In the genomic region with DNA sequence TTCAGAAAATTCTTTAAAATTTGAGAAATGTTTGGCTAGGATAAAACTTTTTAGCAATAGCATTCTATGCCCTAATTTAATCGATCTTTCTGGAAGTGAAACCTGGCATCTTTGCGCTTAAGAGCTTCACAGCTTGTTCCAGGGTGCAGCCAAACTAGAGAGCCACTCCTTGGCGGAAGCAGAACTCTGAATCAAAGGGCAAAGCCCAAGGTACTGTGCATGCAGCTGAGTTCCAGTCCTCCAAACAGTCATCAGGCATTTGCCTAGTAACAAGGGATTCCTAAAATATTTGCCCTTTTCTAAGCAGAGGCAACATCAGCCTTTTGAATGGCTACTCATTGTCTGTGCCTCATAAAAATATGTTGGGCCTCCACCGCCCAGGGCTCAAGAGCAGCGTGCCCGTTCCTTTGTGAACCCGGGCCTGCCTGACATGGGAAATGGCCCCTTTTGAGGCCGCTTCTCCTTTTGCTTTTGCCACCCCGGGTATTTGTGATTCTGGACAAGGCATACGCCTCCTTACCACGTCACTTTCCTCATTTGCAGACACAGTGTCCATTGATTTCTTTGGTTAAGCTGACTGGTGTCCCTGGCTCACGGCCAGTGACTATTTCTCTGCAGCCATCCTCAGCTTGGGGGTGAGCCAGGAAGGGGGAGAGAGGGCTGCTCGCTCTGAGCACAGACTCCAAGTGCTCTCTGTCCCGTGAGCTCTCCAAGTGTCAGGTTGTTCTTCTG, we compare ENCODE assay signal across 10 mouse cellular contexts.
A peak's percentile ranks its signal among the peaks of the same experiment; 100 is the strongest.
DNase-seq lines count a peak whose midpoint lies in the region; ATAC-seq lines count a peak whose summit lies in the region.
"Had no signal": no experiment of that assay in that cellular context is flagged by ENCODE, and none has a peak within 500 bp of the region (broad histone marks: within the 10 kb centered on the region; RNA-seq: fewer than 3 reads in every experiment).

No protein-coding gene starts in this region.

- H3K9ac ChIP-seq in kidney, embryonic 15.5 days = no peak overlapping the region
- H3K9ac ChIP-seq in midbrain, embryonic 16.5 days (ENCODE audit: low read depth, low read length) = no peak overlapping the region

- peaks cover 27% of the 10 kb centered on the region for H3K4me1 ChIP-seq in kidney, embryonic 15.5 days
- H3K4me1 ChIP-seq in midbrain, embryonic 16.5 days (ENCODE audit: control insufficient read depth, insufficient read depth, low read length) = peaks cover 7% of the 10 kb centered on the region; the same call in 1 of the 2 replicates

- no peak overlapping the region for H3K27ac ChIP-seq in kidney, embryonic 15.5 days
- H3K27ac ChIP-seq in midbrain, embryonic 16.5 days (ENCODE audit: low read length) = peak overlapping the region; percentile 34; the same call in 1 of the 2 replicates

- WGBS in kidney, embryonic 15.5 days = 85% methylated on average over 14 of the region's 14 CpGs
- 32% methylated on average over 14 of the region's 14 CpGs for WGBS in midbrain, embryonic 16.5 days

- peak; percentile 39 for DNase-seq in kidney, adult 18-20 months
- DNase-seq in cerebellum, adult 8-10 months = peak; percentile 24
- DNase-seq in frontal cortex, postnatal 25 days (ENCODE audit: low spot score in 2 of 2) = peak; percentile 29 to 43
- peak; percentile 69 to 90 for DNase-seq in layer of hippocampus, postnatal 14 days (ENCODE audit: low spot score in 2 of 2)
- no peak for DNase-seq in thymus, postnatal 36 days

- no peaks in the 10 kb centered on the region for H3K36me3 ChIP-seq in kidney, embryonic 15.5 days
- H3K36me3 ChIP-seq in midbrain, embryonic 16.5 days (ENCODE audit: control insufficient read depth, insufficient read depth, low read length) = no peaks in the 10 kb centered on the region
- H3K36me3 ChIP-seq: G1E had no signal

- no peak overlapping the region for H3K4me3 ChIP-seq in kidney, embryonic 15.5 days (replicated peaks)
- H3K4me3 ChIP-seq in midbrain, embryonic 16.5 days (ENCODE audit: low read depth, low read length) = no peak overlapping the region
- H3K4me3 ChIP-seq: myocyte had no signal

- H3K4me2 ChIP-seq in kidney, embryonic 15.5 days = no peak overlapping the region
- no peak overlapping the region for H3K4me2 ChIP-seq in midbrain, embryonic 16.5 days (ENCODE audit: low read length)

- H3K9me3 ChIP-seq in kidney, embryonic 15.5 days (replicated peaks) = no peaks in the 10 kb centered on the region
- no peaks in the 10 kb centered on the region for H3K9me3 ChIP-seq in midbrain, embryonic 16.5 days (replicated peaks; ENCODE audit: control insufficient read depth, low read length, poor library complexity, severe bottlenecking)

- no peak for ATAC-seq in kidney, embryonic 15.5 days (replicated peaks; ENCODE audit: low FRiP score)
- ATAC-seq in midbrain, embryonic 16.5 days = peak; percentile 71
- ATAC-seq in erythroblast, adult 5-6 weeks (replicated peaks; ENCODE audit: low FRiP score, poor library complexity, severe bottlenecking) = no peak

- H3K27me3 ChIP-seq in kidney, embryonic 15.5 days = peaks cover 19% of the 10 kb centered on the region
- no peaks in the 10 kb centered on the region for H3K27me3 ChIP-seq in midbrain, embryonic 16.5 days (ENCODE audit: control insufficient read depth, insufficient read depth, low read depth, low read length)

Comparison
In these comparisons a context has a peak if more than half of its experiments do, and no peak if none do; other contexts are left out.
1. DNase-seq: peak in kidney, adult 18-20 months (single experiment), cerebellum, adult 8-10 months (single experiment), frontal cortex, postnatal 25 days (2 of 2) and layer of hippocampus, postnatal 14 days (2 of 2); none in thymus, postnatal 36 days (0 of 2).